Mouse (Mus musculus): ENCODE data around the gene Mymx. TPM values are rescaled to one million over a fixed set of nuclear protein-coding genes. Genes with fewer than 3 reads are reported as not detected.

Gene Mymx
- polyA plus RNA-seq, 1 experiment from 2014 or later, result 5.6 TPM

DNA sequence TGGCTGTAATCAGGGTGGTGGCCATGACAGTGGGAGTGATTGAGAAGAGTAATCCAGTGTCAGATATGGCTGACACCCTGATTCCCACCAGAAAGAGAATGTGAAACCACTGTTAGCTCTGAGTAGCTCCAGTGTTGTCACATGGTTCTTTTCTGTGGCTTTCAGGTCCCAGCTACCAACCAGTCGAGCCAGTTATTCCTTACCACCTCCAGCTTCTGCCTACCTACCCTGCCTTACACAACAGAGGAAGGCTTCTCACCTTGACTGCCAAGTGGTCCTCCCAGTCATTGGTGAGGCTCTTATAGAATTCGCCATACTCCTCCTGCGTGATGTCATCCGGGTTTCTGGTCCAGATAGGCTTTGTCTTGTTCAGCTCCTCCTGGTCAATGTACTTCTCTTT is 31.9 kb downstream of the Mymx start:
- Histone ChIP-seq H3K4me2 (ENCODE audit: low read depth, low read length) (no peak overlapping the region), H3K4me3 (ENCODE audit: low read depth, low read length) (no peak overlapping the region), H3K9ac (replicated peaks; ENCODE audit: low read length) (no peak overlapping the region), H3K4me1 (ENCODE audit: control insufficient read depth, insufficient read depth, low read length) (peaks cover 4% of the 10 kb centered on the region), H3K27ac (replicated peaks; ENCODE audit: low read depth, low read length) (no peak overlapping the region), H3K36me3 (replicated peaks; ENCODE audit: control insufficient read depth, insufficient read depth, low read depth, low read length) (peaks cover 29% of the 10 kb centered on the region), H3K27me3 (ENCODE audit: control insufficient read depth, insufficient read depth, low read length) (no peaks in the 10 kb centered on the region), H3K9me3 (replicated peaks; ENCODE audit: control insufficient read depth, low read length) (no peaks in the 10 kb centered on the region)
- DNase-seq (ENCODE audit: low spot score), result no peak
- ATAC-seq (replicated peaks; ENCODE audit: insufficient number of reproducible peaks, low FRiP score, low TSS enrichment, low read depth), result no peak
- 85% methylated on average over 4 of the region's 4 CpGs for WGBS

- Histone ChIP-seq H3K9ac (replicated peaks; ENCODE audit: low read length) (no peak overlapping the region), H3K4me3 (ENCODE audit: low read depth, low read length) (no peak overlapping the region), H3K9me3 (replicated peaks; ENCODE audit: control insufficient read depth, low read length) (no peaks in the 10 kb centered on the region), H3K36me3 (replicated peaks; ENCODE audit: control insufficient read depth, insufficient read depth, low read depth, low read length) (peaks cover 29% of the 10 kb centered on the region), H3K4me2 (ENCODE audit: low read depth, low read length) (no peak overlapping the region), H3K27ac (replicated peaks; ENCODE audit: low read depth, low read length) (no peak overlapping the region), H3K4me1 (ENCODE audit: control insufficient read depth, insufficient read depth, low read length) (peaks cover 7% of the 10 kb centered on the region), H3K27me3 (ENCODE audit: control insufficient read depth, insufficient read depth, low read length) (no peaks in the 10 kb centered on the region)
- ATAC-seq (replicated peaks; ENCODE audit: insufficient number of reproducible peaks, low FRiP score, low TSS enrichment, low read depth) (no peak), DNase-seq (ENCODE audit: low spot score) (no peak)
- 87% methylated on average over 12 of the region's 12 CpGs for WGBS
Measured at GRCm38 (mm10) chr17:45568990-45569389, 32.9 kb downstream of the Mymx start.

- DNase-seq (ENCODE audit: low spot score) (peak; percentile 33), ATAC-seq (replicated peaks; ENCODE audit: insufficient number of reproducible peaks, low FRiP score, low TSS enrichment, low read depth) (no peak)
- Histone ChIP-seq H3K9ac (replicated peaks; ENCODE audit: low read length) (no peak overlapping the region), H3K9me3 (replicated peaks; ENCODE audit: control insufficient read depth, low read length) (no peaks in the 10 kb centered on the region), H3K4me1 (ENCODE audit: control insufficient read depth, insufficient read depth, low read length) (peaks cover 7% of the 10 kb centered on the region), H3K27ac (replicated peaks; ENCODE audit: low read depth, low read length) (no peak overlapping the region), H3K4me2 (ENCODE audit: low read depth, low read length) (no peak overlapping the region), H3K4me3 (ENCODE audit: low read depth, low read length) (peak overlapping the region; percentile 5; the same call in 1 of the 2 replicates), H3K27me3 (ENCODE audit: control insufficient read depth, insufficient read depth, low read length) (no peaks in the 10 kb centered on the region), H3K36me3 (replicated peaks; ENCODE audit: control insufficient read depth, insufficient read depth, low read depth, low read length) (peaks cover 29% of the 10 kb centered on the region)
- 32% methylated on average over 4 of the region's 4 CpGs for WGBS
Measured at GRCm38 (mm10) chr17:45567162-45567601, 34.7 kb downstream of the Mymx start.

- Histone ChIP-seq H3K27ac (replicated peaks; ENCODE audit: low read depth, low read length) (no peak overlapping the region), H3K36me3 (replicated peaks; ENCODE audit: control insufficient read depth, insufficient read depth, low read depth, low read length) (peaks cover 29% of the 10 kb centered on the region), H3K4me2 (ENCODE audit: low read depth, low read length) (no peak overlapping the region), H3K4me3 (ENCODE audit: low read depth, low read length) (peak overlapping the region; percentile 5; the same call in 1 of the 2 replicates), H3K27me3 (ENCODE audit: control insufficient read depth, insufficient read depth, low read length) (no peaks in the 10 kb centered on the region), H3K4me1 (ENCODE audit: control insufficient read depth, insufficient read depth, low read length) (peaks cover 7% of the 10 kb centered on the region), H3K9ac (replicated peaks; ENCODE audit: low read length) (no peak overlapping the region), H3K9me3 (replicated peaks; ENCODE audit: control insufficient read depth, low read length) (no peaks in the 10 kb centered on the region)
- WGBS, result 72% methylated on average over 18 of the region's 18 CpGs
- ATAC-seq (replicated peaks; ENCODE audit: insufficient number of reproducible peaks, low FRiP score, low TSS enrichment, low read depth) (no peak), DNase-seq (ENCODE audit: low spot score) (no peak)
Measured at GRCm38 (mm10) chr17:45566360-45567161, 35.3 kb downstream of the Mymx start.

GRCm38 (mm10) chr17:45566031-45566359 is 35.9 kb downstream of the Mymx start:
- ATAC-seq (replicated peaks; ENCODE audit: insufficient number of reproducible peaks, low FRiP score, low TSS enrichment, low read depth) (no peak), DNase-seq (ENCODE audit: low spot score) (no peak)
- no peak overlapping the region for H3K9ac ChIP-seq (replicated peaks; ENCODE audit: low read length)
- no peak overlapping the region for H3K4me2 ChIP-seq (ENCODE audit: low read depth, low read length)
- peaks cover 7% of the 10 kb centered on the region for H3K4me1 ChIP-seq (ENCODE audit: control insufficient read depth, insufficient read depth, low read length)
- H3K27me3 ChIP-seq (ENCODE audit: control insufficient read depth, insufficient read depth, low read length), result no peaks in the 10 kb centered on the region
- H3K36me3 ChIP-seq (replicated peaks; ENCODE audit: control insufficient read depth, insufficient read depth, low read depth, low read length), result peaks cover 26% of the 10 kb centered on the region
- no peak overlapping the region for H3K27ac ChIP-seq (replicated peaks; ENCODE audit: low read depth, low read length)
- H3K9me3 ChIP-seq (replicated peaks; ENCODE audit: control insufficient read depth, low read length), result no peaks in the 10 kb centered on the region
- no peak overlapping the region for H3K4me3 ChIP-seq (ENCODE audit: low read depth, low read length)
- WGBS, result 72% methylated on average over 1 of the region's 1 CpGs

- H3K27me3 ChIP-seq (ENCODE audit: control insufficient read depth, insufficient read depth, low read length), result no peaks in the 10 kb centered on the region
- peak overlapping the region; percentile 93 for H3K4me2 ChIP-seq (ENCODE audit: low read depth, low read length)
- peaks cover 7% of the 10 kb centered on the region for H3K4me1 ChIP-seq (ENCODE audit: control insufficient read depth, insufficient read depth, low read length)
- no peak for DNase-seq (ENCODE audit: low spot score)
- peak overlapping the region; percentile 78 for H3K4me3 ChIP-seq (ENCODE audit: low read depth, low read length)
- WGBS, result 94% methylated on average over 11 of the region's 11 CpGs
- no peak for ATAC-seq (replicated peaks; ENCODE audit: insufficient number of reproducible peaks, low FRiP score, low TSS enrichment, low read depth)
- H3K27ac ChIP-seq (replicated peaks; ENCODE audit: low read depth, low read length), result no peak overlapping the region
- H3K36me3 ChIP-seq (replicated peaks; ENCODE audit: control insufficient read depth, insufficient read depth, low read depth, low read length), result peaks cover 18% of the 10 kb centered on the region
- no peaks in the 10 kb centered on the region for H3K9me3 ChIP-seq (replicated peaks; ENCODE audit: control insufficient read depth, low read length)
- peak overlapping the region; percentile 91 for H3K9ac ChIP-seq (replicated peaks; ENCODE audit: low read length)
Measured at GRCm38 (mm10) chr17:45565103-45565502, 36.8 kb downstream of the Mymx start.

DNA sequence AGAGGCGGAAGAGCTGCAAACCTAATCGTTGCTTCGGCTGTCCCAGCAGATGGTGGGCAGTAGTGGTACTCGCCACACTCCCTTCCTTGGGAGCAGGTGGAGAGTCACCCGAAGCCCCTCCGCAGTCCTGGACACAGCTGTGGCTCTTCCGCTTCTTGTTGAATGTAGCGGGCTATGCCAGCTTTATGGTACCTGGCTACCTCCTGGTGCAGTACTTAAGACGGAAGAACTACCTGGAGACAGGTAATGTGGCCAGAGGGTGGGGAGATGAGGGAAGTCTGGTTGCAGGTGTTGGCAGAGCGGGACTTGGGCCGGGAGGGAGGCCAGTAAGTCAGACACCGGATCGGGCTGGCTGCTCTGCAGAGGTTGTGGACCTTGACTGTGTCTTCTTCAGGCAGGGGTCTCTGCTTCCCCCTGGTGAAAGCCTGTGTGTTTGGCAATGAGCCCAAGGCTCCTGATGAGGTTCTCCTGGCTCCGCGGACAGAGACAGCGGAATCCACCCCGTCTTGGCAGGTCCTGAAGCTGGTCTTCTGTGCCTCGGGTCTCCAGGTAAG is 37.3 kb downstream of the Mymx start:
- peaks cover 7% of the 10 kb centered on the region for H3K4me1 ChIP-seq (ENCODE audit: control insufficient read depth, insufficient read depth, low read length)
- WGBS, result 10% methylated on average over 17 of the region's 18 CpGs
- H3K4me3 ChIP-seq (ENCODE audit: low read depth, low read length), result peak overlapping the region; percentile 78
- DNase-seq (ENCODE audit: low spot score) (no peak), ATAC-seq (replicated peaks; ENCODE audit: insufficient number of reproducible peaks, low FRiP score, low TSS enrichment, low read depth) (no peak; the same call in 1 of the 2 replicates)
- no peaks in the 10 kb centered on the region for H3K9me3 ChIP-seq (replicated peaks; ENCODE audit: control insufficient read depth, low read length)
- H3K36me3 ChIP-seq (replicated peaks; ENCODE audit: control insufficient read depth, insufficient read depth, low read depth, low read length), result peaks cover 13% of the 10 kb centered on the region
- H3K4me2 ChIP-seq (ENCODE audit: low read depth, low read length), result peak overlapping the region; percentile 93
- peak overlapping the region; percentile 78 for H3K27ac ChIP-seq (replicated peaks; ENCODE audit: low read depth, low read length)
- H3K27me3 ChIP-seq (ENCODE audit: control insufficient read depth, insufficient read depth, low read length), result no peaks in the 10 kb centered on the region
- peak overlapping the region; percentile 91 for H3K9ac ChIP-seq (replicated peaks; ENCODE audit: low read length)
